ENCODE assay signal across 30 mouse cellular contexts in genomic region chr6:37703946-37704345, GRCm38 (mm10).
DNase-seq lines count a peak whose midpoint lies in the region; ATAC-seq and TF ChIP-seq lines count a peak whose summit lies in the region.
"Had no signal": no experiment of that assay in that cellular context is flagged by ENCODE, and none has a peak within 500 bp of the region (broad histone marks: within the 10 kb centered on the region; RNA-seq: fewer than 3 reads in every experiment).

No protein-coding gene starts in this region.

- H3K9ac ChIP-seq in forebrain, postnatal 0 days: no peak overlapping the region
- no peak overlapping the region for H3K9ac ChIP-seq in forebrain, embryonic 14.5 days (ENCODE audit: low read length)
- no peak overlapping the region for H3K9ac ChIP-seq in midbrain, embryonic 11.5 days (ENCODE audit: low read length)
- no peak overlapping the region for H3K9ac ChIP-seq in midbrain, embryonic 15.5 days
- H3K9ac ChIP-seq in heart, embryonic 12.5 days: no peak overlapping the region
- H3K9ac ChIP-seq: embryonic facial prominence, embryonic 13.5 days; forebrain, embryonic 13.5 days; heart, embryonic 15.5 days; hindbrain, embryonic 13.5 days had no signal

- TF ChIP-seq CTCF in forebrain, postnatal 0 days (IDR thresholded peaks at IDR 0.05; ENCODE audit: low read depth): no peak
- TF ChIP-seq CTCF in embryonic fibroblast, embryonic 13.5 days (IDR thresholded peaks at IDR 0.05; ENCODE audit: borderline replicate concordance, insufficient read depth, low read length): no peak

- WGBS in forebrain, postnatal 0 days: 73% methylated on average over 2 of the region's 2 CpGs
- WGBS in forebrain, embryonic 14.5 days: 93% methylated on average over 2 of the region's 2 CpGs
- 92% methylated on average over 2 of the region's 2 CpGs for WGBS in midbrain, embryonic 11.5 days
- 83% methylated on average over 2 of the region's 2 CpGs for WGBS in midbrain, embryonic 15.5 days
- WGBS in heart, embryonic 12.5 days: 86% methylated on average over 2 of the region's 2 CpGs

- no peaks in the 10 kb centered on the region for H3K4me1 ChIP-seq in forebrain, postnatal 0 days (ENCODE audit: insufficient read depth)
- no peaks in the 10 kb centered on the region for H3K4me1 ChIP-seq in forebrain, embryonic 14.5 days (ENCODE audit: control insufficient read depth, insufficient read depth, low read length)
- H3K4me1 ChIP-seq in midbrain, embryonic 11.5 days (ENCODE audit: control insufficient read depth, insufficient read depth, low read length): no peaks in the 10 kb centered on the region
- no peaks in the 10 kb centered on the region for H3K4me1 ChIP-seq in midbrain, embryonic 15.5 days
- peaks cover 2% of the 10 kb centered on the region; the same call in 1 of the 2 replicates for H3K4me1 ChIP-seq in embryonic fibroblast, embryonic 13.5 days (ENCODE audit: control insufficient read depth, insufficient read depth, low read length)
- no peaks in the 10 kb centered on the region for H3K4me1 ChIP-seq in heart, embryonic 12.5 days (replicated peaks)
- H3K4me1 ChIP-seq: embryonic facial prominence, embryonic 10.5 days; embryonic facial prominence, embryonic 13.5 days; forebrain, embryonic 10.5 days; forebrain, embryonic 13.5 days; heart, embryonic 15.5 days; hindbrain, embryonic 10.5 days; hindbrain, embryonic 13.5 days had no signal

- no peak overlapping the region for H3K4me2 ChIP-seq in forebrain, postnatal 0 days (ENCODE audit: low read depth)
- no peak overlapping the region for H3K4me2 ChIP-seq in forebrain, embryonic 14.5 days (ENCODE audit: low read length)
- H3K4me2 ChIP-seq in midbrain, embryonic 11.5 days: no peak overlapping the region
- H3K4me2 ChIP-seq in midbrain, embryonic 15.5 days: no peak overlapping the region
- H3K4me2 ChIP-seq in heart, embryonic 12.5 days: no peak overlapping the region
- H3K4me2 ChIP-seq: embryonic facial prominence, embryonic 13.5 days; forebrain, embryonic 13.5 days; heart, embryonic 11.5 days; heart, embryonic 15.5 days; hindbrain, embryonic 13.5 days had no signal

- peak; percentile 3 for DNase-seq in forebrain, postnatal 0 days
- DNase-seq in forebrain, embryonic 14.5 days (ENCODE audit: low spot score): no peak
- DNase-seq in midbrain, embryonic 11.5 days (ENCODE audit: low spot score, missing footprints): peak; percentile 2
- peak; percentile 72 for DNase-seq in NIH3T3 (ENCODE audit: low read depth)
- no peak for DNase-seq in layer of hippocampus, postnatal 10 days (ENCODE audit: low spot score in 2 of 2)
- DNase-seq: adrenal gland, adult 8-10 months; adrenal gland, postnatal 25 days; B cell, adult 2 months; cerebellum, adult 11 months; cerebellum, adult 2 months; cerebellum, adult 9-11 months; cerebellum, postnatal 36 days; embryo, embryonic 11 days; gastrocnemius, postnatal 14 days; heart, adult 11 months; heart, postnatal 10 days; heart, postnatal 36 days had no signal

- H3K36me3 ChIP-seq in forebrain, postnatal 0 days (ENCODE audit: insufficient read depth): no peaks in the 10 kb centered on the region
- H3K36me3 ChIP-seq in forebrain, embryonic 14.5 days (ENCODE audit: control insufficient read depth, insufficient read depth, low read length): no peaks in the 10 kb centered on the region
- no peaks in the 10 kb centered on the region for H3K36me3 ChIP-seq in midbrain, embryonic 11.5 days (ENCODE audit: control insufficient read depth, insufficient read depth, low read length)
- no peaks in the 10 kb centered on the region for H3K36me3 ChIP-seq in midbrain, embryonic 15.5 days (replicated peaks)
- no peaks in the 10 kb centered on the region for H3K36me3 ChIP-seq in heart, embryonic 12.5 days
- H3K36me3 ChIP-seq: embryonic facial prominence, embryonic 10.5 days; embryonic facial prominence, embryonic 13.5 days; forebrain, embryonic 10.5 days; heart, embryonic 15.5 days; hindbrain, embryonic 10.5 days; hindbrain, embryonic 13.5 days had no signal

- H3K27me3 ChIP-seq in forebrain, postnatal 0 days (ENCODE audit: insufficient read depth, low read length): no peaks in the 10 kb centered on the region
- H3K27me3 ChIP-seq in forebrain, embryonic 14.5 days (replicated peaks; ENCODE audit: control insufficient read depth, insufficient read depth, low read length): no peaks in the 10 kb centered on the region
- H3K27me3 ChIP-seq in midbrain, embryonic 11.5 days (ENCODE audit: control insufficient read depth, insufficient read depth, low read length): no peaks in the 10 kb centered on the region
- no peaks in the 10 kb centered on the region for H3K27me3 ChIP-seq in midbrain, embryonic 15.5 days (replicated peaks)
- no peaks in the 10 kb centered on the region for H3K27me3 ChIP-seq in heart, embryonic 12.5 days (replicated peaks)
- H3K27me3 ChIP-seq: embryonic facial prominence, embryonic 13.5 days; forebrain, embryonic 13.5 days; heart, embryonic 15.5 days; hindbrain, embryonic 13.5 days had no signal

- TF ChIP-seq POLR2A in embryonic fibroblast, embryonic 13.5 days (IDR thresholded peaks at IDR 0.05; ENCODE audit: low read depth, low read length): no peak

- H3K4me3 ChIP-seq in forebrain, postnatal 0 days (ENCODE audit: low read depth, low read length): no peak overlapping the region
- H3K4me3 ChIP-seq in forebrain, embryonic 14.5 days (ENCODE audit: low read depth, low read length): no peak overlapping the region
- no peak overlapping the region for H3K4me3 ChIP-seq in midbrain, embryonic 11.5 days (ENCODE audit: low read depth, low read length)
- no peak overlapping the region for H3K4me3 ChIP-seq in midbrain, embryonic 15.5 days
- H3K4me3 ChIP-seq in embryonic fibroblast, embryonic 13.5 days (ENCODE audit: insufficient read depth, low read length): no peak overlapping the region
- no peak overlapping the region for H3K4me3 ChIP-seq in heart, embryonic 12.5 days
- H3K4me3 ChIP-seq: embryonic facial prominence, embryonic 10.5 days; embryonic facial prominence, embryonic 13.5 days; forebrain, embryonic 10.5 days; forebrain, embryonic 13.5 days; heart, embryonic 15.5 days; hindbrain, embryonic 10.5 days; hindbrain, embryonic 13.5 days had no signal

- H3K9me3 ChIP-seq in forebrain, postnatal 0 days (ENCODE audit: low read length): no peaks in the 10 kb centered on the region
- H3K9me3 ChIP-seq in forebrain, embryonic 14.5 days (replicated peaks; ENCODE audit: control insufficient read depth, low read length): peaks cover 3% of the 10 kb centered on the region; the same call in 1 of the 2 replicates
- no peaks in the 10 kb centered on the region for H3K9me3 ChIP-seq in midbrain, embryonic 11.5 days (ENCODE audit: control insufficient read depth, low read length)
- no peaks in the 10 kb centered on the region for H3K9me3 ChIP-seq in midbrain, embryonic 15.5 days
- H3K9me3 ChIP-seq in heart, embryonic 12.5 days (replicated peaks): peaks cover 4% of the 10 kb centered on the region; the same call in 1 of the 2 replicates
- H3K9me3 ChIP-seq: forebrain, embryonic 13.5 days; heart, embryonic 15.5 days had no signal

- H3K27ac ChIP-seq in forebrain, postnatal 0 days (ENCODE audit: low read depth, low read length): no peak overlapping the region
- H3K27ac ChIP-seq in forebrain, embryonic 14.5 days (ENCODE audit: low read depth, low read length): no peak overlapping the region
- H3K27ac ChIP-seq in midbrain, embryonic 11.5 days (ENCODE audit: low read depth, low read length): no peak overlapping the region
- H3K27ac ChIP-seq in midbrain, embryonic 15.5 days: no peak overlapping the region
- H3K27ac ChIP-seq in embryonic fibroblast, embryonic 13.5 days (ENCODE audit: insufficient read depth, low read length): peak overlapping the region; percentile 71
- no peak overlapping the region for H3K27ac ChIP-seq in heart, embryonic 12.5 days (ENCODE audit: poor library complexity, severe bottlenecking)
- H3K27ac ChIP-seq: embryonic facial prominence, embryonic 10.5 days; embryonic facial prominence, embryonic 13.5 days; forebrain, embryonic 10.5 days; forebrain, embryonic 13.5 days; heart, embryonic 15.5 days; hindbrain, embryonic 10.5 days; hindbrain, embryonic 13.5 days had no signal

- peak; percentile 45 for ATAC-seq in forebrain, postnatal 0 days
- ATAC-seq in forebrain, embryonic 14.5 days: no peak
- ATAC-seq in midbrain, embryonic 11.5 days (ENCODE audit: low FRiP score): no peak
- ATAC-seq in midbrain, embryonic 15.5 days (replicated peaks): no peak
- ATAC-seq in heart, embryonic 12.5 days (ENCODE audit: insufficient number of reproducible peaks, low FRiP score): no peak
- ATAC-seq: activated CD4-positive, CD25-positive, alpha-beta regulatory T cell, adult 4 months; forebrain, embryonic 13.5 days; intestine, postnatal 0 days had no signal

Comparison
In these comparisons a context has a peak if more than half of its experiments do, and no peak if none do; other contexts are left out.
1. DNase-seq: peak in forebrain, postnatal 0 days (single experiment), midbrain, embryonic 11.5 days (single experiment) and NIH3T3 (single experiment); none in forebrain, embryonic 14.5 days (single experiment) and layer of hippocampus, postnatal 10 days (0 of 2).